Mouse (Mus musculus) brain, adult 2 months (tissue): ENCODE results near the gene Fbxl8.
"Not testable (repeated sequence)": the region's sequence is repeated elsewhere in the genome, so short reads cannot be mapped to it uniquely, and the experiment has no call there.

Source experiments
- DNase-seq: peaks from one replicate; pipeline ENCODE4 v3.0.0; 2011; ENCODE audit warnings: low read depth, low spot score

Fbxl8 gene

DNA sequence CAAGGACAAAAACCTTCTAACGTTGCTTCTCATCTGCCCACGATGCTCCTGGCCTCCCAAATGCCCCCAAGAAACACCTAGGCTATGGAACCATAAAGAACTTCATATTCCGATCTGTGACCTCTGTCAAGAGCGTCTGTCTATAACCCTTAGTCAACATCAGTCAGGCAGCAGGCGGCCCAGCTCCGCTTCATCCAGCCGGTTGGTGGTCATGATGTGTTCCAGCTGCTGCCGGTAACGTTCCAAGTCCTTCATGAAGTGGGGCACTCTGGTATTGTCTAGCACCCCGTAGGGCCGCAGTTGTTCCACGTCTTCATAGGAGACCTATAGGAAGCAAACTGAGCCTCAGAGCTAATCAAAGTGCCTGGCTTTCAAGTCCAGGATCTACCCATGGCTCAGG is 17.4 kb downstream of the Fbxl8 start:
- DNase-seq = no peak

DNA sequence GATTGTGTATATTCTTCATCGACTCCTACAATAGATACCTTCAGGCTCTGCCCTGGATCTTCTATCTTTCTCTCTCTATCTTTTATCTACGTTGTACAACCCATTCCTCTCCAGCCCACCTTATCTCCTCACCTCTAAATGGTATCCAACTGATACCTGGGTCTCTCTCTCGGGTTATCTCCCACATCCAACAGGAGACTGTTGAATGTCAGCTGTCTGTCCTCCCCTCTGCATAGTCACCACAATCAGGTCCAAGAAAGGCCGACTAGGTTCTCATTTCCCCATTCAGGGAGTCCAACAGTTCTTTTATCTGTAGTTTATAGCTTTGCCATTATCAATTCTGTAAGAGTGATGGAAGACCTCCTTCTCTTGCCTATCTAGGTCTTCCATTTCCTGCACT is 17.8 kb downstream of the Fbxl8 start:
- no peak for DNase-seq

DNA sequence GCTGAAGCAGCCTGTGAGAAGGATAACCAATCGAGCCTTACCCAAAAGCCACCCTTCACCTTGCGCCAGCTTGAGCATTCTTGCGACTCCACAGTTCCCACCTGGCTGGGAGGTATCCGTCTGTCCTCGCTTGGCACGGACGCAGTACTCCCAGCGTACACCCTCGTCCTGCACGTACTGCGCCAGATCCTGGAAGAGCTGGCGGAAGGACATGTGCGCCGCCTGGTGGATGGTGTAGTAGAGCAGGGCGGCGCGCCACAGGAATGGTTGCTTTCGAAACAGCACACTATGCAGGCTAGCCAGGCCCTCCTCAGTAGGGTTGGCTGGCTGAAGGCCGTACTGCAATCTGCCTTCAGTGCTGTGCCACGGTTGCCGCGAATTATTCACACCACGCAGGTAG is 18.6 kb downstream of the Fbxl8 start:
- peak; percentile 73 for DNase-seq

DNA sequence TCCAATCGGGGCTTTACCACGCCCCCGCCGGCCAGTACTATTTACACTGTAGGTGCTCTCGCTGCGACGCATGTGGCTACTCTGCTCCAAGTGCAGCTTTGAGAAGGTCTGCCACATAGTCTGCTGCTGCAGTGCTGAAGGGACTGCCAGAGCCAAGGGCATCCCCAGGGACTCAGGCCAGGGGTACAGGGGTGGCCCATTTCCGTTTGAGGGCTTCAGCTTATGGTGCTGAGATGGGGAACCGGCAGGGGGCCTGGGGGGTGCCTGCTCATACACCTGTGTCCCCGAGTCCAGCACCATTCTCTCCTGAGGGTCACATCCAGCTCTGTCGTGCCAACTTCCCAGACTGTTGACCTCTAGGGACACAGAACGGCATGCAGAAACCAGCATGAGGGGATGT is 21.1 kb downstream of the Fbxl8 start:
- no peak for DNase-seq

DNA sequence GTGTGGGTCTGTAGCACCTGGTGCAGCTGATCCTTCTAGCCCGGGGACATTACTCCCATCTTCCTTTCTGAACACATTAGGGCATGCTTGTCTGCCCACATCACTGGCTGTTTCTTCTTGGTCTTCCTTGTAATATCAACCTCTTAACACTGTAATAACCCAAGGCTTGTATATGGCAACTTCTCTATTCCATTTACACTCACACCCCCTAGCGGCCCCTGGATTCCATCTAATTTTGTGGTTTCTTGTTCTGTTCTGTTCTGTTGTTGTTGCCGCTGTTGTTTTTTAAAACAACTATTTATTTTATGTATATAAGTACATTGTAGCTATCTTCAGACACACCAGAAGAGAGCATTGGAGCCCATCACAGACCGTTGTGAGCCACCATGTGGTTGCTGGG is 22.5 kb downstream of the Fbxl8 start:
- DNase-seq = no peak

DNA sequence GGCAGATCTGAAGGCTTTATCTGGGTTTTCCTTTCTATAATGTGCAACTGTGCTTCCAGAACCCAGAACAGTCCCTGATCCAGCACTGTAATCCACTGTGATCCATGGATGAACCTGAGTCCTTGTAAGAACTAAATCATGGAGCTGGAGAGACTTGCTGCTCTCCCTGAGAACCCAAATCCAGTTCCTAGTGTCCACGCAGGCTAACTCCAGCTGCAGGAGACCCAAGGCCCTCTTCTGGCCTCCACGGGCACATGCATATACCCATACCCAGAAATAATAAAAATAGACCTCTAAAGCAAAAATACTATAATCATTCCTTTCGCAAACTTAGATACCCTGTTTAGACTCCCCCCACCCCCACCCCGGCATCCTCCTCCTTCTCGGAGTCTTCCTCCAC is 23.8 kb downstream of the Fbxl8 start:
- DNase-seq = no peak

DNA sequence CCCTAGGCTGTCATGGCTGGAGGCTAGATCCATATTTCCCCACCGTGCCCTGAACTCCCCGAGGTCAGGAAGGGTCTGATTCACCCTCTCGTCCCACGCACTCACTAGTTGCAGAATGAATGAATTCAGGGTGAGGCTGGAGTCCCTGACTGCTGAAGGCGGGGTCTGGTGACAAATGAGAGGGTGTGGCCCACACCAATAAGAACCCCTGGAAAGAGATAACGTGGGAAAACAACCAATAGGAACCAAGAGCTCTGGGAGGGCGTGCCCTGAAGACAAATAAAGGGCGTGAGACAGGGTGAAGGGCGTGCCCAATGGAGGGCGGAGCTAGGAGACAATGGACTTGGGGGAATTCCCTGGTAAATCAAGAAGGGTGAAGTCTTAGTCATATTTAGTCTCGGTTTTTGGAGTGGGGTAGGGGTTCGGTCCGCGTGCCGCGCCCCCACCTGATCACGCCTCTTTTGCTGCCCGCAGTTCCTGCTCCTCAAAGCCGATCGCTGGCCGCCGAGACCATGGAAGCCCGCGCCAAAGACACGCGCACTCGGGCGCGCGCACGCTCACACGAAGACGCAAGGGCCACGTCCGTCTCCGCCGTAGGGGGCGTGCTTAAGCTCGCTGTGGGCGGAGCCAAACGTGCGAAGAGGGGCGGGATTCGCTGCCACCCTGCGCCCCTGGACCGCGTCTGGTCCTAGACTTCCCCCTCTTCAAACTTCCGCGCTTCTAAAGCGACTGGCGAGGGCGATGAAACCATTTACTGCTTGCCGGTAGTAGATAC is 24.7 kb downstream of the Fbxl8 start:
- peak; percentile 99 for DNase-seq

DNA sequence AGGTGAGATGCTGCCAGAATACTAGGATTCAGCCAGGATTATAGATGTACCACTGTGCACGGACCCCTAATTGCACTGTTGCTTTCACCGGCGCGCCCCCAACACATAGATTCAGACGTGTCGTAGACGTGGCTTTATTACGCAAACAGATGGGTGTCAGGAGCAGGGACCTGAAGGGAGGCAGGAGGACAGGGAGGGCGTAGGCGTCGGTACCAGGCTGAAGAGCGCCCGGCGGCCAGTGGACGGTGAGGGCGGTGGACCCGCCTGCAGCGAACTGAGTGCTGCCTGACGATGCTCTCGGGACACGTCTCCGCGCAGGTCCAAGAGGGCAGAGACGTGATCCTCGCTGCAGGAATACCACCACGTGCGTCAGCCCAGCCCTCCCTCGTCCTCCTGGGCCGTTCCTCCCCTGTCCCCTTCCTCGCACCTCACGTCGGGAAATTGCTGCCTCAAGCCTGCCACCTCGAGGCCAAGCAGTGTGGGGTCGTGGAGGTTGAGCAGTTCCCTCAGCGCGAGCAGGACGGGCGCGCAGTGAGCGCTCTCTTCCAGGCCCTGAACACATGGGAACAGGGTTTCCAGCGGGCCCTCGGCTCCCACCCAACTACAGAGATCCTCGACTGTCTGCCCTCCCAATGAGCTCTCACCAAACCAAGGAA is 25.5 kb downstream of the Fbxl8 start, which contains the start of gene 4931428F04Rik:
Gene 4931428F04Rik, minus strand, starts transcription at position 60 of the 656 bp plus-strand sequence.
- peak; percentile 79 for DNase-seq

DNA sequence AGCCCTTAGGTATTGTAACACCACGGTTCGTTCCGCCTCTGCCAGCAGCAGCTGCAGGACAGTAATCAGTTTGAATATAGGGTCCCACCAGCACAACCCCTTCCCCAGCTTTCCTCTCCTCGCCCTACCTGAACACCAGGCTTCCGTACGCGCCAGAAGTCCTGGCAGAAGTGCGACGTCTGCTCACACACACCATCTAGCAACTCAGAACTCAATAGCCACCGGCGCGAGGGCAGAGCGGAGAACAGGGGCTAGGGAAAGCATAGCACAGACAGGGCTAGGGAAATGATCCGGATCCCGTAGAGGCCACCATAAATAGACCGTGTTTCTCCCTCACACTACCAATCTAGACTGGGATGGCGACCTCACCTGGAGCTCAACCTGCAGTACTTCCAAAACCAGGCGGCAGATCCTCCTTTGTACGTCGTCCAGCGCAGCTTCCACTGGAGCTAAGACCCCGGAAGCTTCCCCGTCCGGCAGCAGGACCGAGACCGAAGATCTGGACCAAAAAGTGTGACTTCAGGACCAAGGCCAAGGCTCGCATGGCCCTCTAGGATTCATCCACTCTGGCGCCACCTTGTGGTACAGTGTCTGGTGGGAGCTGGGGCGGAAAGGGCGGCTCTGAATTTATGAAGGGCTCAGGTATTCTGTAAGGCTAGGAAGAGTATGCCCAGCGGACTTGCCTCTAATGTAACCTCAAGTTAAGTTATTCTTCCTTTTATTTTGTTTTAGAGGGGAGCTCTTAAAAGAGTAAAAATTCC is 26.3 kb downstream of the Fbxl8 start:
- peak; percentile 91 for DNase-seq

DNA sequence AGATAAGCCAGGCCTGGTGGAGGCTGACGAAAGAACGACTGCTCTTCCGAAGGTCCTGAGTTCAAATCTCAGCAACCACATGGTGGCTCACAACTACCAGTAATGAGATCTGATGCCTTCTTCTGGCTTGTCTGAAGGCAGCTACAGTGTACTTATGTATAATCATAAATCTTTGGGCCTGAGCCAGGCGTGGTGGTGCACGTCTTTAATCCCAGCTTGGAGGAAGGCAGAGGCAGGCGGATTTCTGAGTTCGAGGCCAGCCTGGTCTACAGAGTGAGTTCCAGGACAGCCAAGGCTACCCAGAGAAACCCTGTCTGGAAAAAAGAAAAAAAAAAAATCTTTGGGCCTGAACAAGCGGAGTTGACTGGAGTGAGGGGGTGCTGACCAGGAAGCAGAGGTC is 26.9 kb downstream of the Fbxl8 start:
- not testable (repeated sequence) for DNase-seq

DNA sequence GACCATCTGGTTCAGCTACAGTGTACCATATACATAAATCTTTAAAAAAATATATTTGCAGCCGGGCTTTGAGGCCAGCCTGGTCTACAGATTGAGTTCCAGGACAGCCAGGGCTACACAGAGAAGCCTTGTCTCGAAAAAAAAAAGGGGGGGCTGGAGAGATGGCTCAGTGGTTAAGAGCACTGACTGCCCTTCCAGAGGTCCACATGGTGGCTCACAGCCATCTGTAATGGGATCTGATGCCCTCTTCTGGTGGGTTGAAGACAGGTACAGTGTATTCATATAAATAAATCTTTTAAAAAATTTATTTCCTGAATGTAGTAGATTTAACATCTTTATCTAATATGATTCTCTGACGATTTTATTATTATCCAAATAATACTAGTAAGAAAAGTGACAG is 27.4 kb downstream of the Fbxl8 start:
- DNase-seq = not testable (repeated sequence)

DNA sequence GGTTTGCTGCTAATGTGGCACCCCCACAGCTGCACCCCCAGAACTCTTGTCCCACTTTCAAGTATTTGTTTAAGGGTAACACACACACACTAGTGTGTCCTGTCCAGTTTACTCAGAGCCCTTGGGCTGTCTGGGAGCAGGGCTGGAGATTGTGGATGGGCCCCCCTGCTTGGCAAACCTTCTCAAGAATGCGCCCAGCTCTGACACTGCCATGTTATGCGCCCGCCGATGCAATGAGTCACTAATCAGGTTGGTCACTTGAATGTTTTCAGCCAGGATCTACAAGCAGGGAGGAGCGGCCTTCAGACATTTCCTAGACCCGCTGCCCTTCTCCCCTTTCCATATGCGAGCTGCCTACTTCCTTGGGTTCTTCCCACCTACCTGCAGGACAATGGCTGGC is 28.0 kb downstream of the Fbxl8 start:
- no peak for DNase-seq

DNA sequence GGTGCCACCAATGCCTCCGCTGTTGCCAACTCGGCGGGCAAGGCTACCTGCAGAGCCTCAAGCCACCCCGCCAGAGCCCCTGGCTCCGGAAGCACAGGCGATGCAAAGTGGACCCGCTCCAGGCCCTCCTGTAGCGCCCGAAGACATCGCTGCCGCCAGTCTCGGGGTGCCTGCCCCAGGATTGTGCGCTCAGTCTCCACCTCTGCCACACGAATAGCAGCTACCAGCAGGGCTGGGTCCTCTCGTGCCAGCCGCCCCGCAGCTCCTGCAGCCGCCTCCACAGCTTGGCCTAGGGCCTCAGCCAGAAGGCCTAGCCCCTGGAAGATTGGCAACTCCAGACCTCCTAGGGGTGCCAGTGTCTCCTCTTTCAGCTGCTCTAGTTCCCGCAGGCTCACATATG is 29.0 kb downstream of the Fbxl8 start:
- DNase-seq = peak; percentile 79

DNA sequence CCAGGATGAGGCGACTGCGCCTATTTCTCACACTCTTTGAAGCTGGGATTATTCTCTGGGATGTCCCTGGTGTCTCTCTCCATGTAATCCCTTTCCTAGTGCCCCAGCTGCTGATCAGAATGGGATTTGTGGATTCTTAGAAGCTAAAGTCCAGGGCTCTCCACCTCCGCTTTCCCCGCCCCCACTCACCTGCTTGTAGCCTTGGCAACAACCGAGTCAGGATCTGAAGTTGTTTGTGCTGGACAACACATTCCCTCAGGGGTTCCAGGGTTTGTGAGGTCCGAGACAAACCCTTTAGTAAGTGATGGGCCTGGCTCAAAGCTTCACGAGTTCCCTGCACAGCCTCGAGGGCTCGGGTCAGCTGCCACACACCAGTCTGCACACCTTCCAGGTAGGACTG is 30.3 kb downstream of the Fbxl8 start:
- no peak for DNase-seq

DNA sequence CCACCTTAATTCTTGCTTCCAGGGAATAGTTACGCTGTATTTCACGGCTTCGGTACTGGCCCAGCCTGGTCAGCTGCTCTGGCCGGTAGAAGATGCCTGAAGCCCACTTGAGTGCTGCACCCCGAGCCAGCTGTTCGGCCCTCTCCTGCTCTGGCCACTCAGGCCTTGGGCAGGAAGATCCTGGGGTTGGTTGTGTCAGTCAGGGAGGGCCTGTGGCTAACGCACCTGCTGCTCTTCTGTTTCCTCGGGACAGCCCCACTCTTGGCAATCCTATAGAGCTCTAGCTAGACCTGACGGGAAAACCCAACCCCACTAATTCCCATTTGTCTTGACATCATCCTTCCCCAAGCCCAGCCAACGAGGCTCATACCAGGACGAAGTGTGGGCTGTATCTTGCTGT is 30.8 kb downstream of the Fbxl8 start:
- DNase-seq = no peak

DNA sequence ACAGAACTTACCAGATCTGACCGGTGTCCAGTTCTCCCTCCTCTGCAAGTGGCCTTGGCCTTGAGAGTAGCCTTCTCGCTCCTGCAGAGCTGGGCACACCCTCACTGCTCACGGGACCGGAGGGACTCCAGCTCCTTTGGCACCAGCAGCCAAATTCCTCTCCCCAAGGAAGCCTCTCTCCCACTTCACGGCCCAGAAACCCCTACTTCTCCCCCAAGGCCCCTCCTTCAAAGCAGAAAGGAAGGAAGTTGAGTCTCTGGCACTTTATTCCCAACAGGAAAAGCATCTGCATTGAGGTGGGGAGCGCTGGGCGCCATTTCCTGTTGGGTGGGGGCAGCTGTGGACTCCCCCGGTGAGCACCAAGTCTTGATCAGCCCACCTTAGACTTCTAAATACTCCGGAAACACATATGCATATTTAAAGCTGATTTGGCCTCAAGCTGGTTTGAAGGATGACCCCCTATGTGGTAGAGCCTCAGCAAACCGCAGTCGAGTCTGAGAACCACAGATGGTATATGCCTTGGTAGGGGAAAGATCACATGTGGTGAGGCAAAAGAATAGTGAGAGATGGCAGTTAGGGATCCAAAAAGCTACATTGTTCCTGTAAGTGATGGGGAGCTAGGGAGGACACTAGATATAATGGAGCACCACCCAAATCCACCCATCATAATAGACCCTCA is 31.6 kb downstream of the Fbxl8 start, which contains the start of gene Exoc3l:
Gene Exoc3l, minus strand, starts transcription at position 207 of the 679 bp plus-strand sequence.
- DNase-seq = no peak

DNA sequence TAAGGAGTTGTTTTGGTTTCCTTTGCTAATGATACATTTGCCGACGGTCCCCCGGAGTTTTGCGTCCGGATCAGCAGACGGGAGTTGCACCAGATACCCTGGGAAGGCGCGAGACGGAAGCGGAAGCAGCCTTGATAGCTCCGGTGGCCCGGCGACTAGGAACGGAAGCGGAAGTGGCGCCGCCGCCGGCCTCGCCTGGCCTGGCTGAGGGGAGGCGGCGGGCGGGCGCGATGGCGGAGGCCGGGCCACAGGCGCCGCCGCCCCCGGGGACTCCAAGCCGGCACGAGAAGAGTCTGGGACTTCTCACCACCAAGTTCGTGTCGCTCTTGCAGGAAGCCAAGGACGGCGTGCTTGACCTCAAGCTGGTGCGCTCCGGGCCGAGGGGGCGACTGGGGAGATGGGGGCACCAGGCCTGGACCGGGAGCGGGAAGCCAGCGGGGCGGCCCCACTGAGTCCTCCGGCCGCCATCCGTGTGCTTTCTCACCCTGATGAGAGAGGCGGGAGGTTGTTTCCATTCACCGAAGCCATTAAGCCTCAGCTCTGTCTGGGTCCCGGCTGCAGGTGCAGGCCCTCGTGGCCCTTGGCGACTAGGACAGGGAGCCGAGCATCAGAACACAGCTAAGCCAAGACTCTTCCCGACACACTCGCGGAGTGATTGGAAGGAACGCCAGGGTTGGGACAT is 33.2 kb downstream of the Fbxl8 start, which contains the start of gene E2f4:
Gene E2f4, plus strand, starts transcription at position 153 of the 682 bp plus-strand sequence.
- DNase-seq = peak; percentile 98

DNA sequence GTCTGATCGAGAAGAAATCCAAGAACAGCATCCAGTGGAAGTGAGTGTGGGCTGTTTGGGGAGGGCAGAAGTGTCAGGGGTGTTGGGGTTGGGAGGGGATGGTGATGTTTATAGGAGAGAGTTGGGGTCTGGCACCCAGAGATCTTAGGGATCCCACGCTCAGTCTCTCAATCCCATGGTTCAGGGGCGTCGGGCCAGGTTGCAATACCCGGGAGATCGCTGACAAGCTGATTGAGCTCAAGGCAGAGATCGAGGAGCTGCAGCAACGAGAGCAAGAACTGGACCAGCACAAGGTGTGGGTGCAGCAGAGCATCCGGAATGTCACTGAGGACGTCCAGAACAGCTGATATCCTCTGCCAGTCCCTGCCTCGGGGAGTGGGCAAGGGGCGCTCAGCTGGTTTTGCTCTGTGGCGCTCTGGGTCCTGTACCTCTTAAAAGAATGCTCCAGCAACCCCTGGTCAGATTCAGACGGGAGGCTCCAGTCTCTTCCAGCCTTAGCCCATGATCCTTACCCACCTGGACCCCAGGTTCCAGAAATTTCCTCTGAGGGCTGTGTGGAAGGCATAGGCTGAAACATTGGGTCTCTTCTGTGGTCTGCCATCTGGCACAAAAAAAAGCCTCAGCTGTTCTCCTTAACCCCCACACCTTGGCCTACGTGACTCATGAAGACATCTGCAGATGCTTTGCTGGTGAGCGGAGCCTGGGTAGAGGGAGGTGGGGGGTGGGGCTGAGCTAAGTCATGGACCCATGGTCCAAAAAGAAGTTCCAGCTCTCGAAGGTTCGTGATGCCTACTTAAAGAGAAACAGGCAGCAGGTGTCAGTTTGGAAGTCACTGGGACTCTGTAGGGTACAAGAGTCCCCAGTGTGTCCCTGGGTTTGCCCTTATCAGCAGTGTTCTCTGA is 34.2 kb downstream of the Fbxl8 start:
- DNase-seq = no peak

DNA sequence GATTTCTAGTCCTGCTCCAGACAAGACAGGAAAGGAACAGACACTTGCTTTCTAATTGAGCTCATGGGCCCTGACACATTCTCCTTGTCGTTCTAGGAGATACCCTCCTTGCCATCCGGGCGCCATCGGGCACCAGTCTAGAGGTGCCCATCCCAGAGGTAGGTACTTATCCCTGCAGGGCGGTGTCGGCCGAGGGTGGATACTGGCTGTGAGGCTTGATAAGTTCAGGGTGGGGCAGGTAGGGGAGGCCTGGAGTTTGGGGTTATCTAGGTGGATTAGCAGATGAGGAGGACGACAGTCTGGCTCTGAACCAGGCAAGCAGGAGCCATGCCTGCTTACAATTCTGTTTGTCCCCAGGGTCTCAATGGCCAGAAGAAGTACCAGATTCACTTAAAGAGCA is 35.5 kb downstream of the Fbxl8 start:
- DNase-seq = no peak

DNA sequence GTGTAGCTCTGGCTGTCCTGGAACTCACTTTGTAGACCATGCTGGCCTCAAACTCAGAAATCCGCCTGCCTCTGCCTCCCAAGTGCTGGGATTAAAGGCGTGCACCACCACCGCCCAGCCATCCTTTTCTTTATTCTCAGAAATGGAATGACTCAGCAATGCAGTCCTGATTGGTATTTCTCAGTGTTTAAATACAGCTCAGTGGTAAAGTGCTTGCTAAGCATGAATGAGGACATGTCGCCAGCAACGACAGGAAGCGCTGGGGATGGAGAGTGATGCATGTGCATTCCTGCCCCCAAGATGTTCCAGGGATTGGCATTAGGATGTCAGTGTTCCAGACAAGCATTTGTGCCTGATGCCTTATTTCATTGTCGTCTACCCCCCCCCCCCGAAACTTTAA is 38.9 kb downstream of the Fbxl8 start:
- DNase-seq = peak; percentile 61
